Mouse (Mus musculus) hindbrain, embryonic 10.5 days (tissue): Measurements from ENCODE around the gene Fen1. TPM values are rescaled to one million over a fixed set of nuclear protein-coding genes. Genes with fewer than 3 reads are reported as not detected.

Experiments used
- polyA plus RNA-seq: library from polyadenylated mRNA; unstranded; fragments of >200 nt; fragmentation: Nextera tagmentation; extraction: Ambion mirVana; gene quantifications from 2 replicates; pipeline ENCODE4 v1.2.1, GENCODE M21; 2016

Fen1 gene
- polyA plus RNA-seq, 1 experiment from 2014 or later, result 135 TPM

Other genes with a start within 250 kb of the Fen1 start
- 1,451 and 1,593 TPM in 2 replicates for gene Fth1, start 223.6 kb downstream of the Fen1 start, polyA plus RNA-seq
- 1.8 TPM in 2 replicates for gene Best1, start 202.5 kb downstream of the Fen1 start, polyA plus RNA-seq
- gene Rab3il1, start 202.5 kb downstream of the Fen1 start, polyA plus RNA-seq, result 39.7 and 39.8 TPM in 2 replicates
- gene Fads3, start 162.6 kb downstream of the Fen1 start, polyA plus RNA-seq, result 6.7 and 8.1 TPM in 2 replicates
- gene Fads2, start 102.4 kb downstream of the Fen1 start, polyA plus RNA-seq, result 180 and 207 TPM in 2 replicates
- gene Fads1, start 21.3 kb downstream of the Fen1 start, polyA plus RNA-seq, result 162 and 170 TPM in 2 replicates
- 387 and 389 TPM in 2 replicates for gene Tmem258, start 155 bp downstream of the Fen1 start, polyA plus RNA-seq
- 2.1 and 2.7 TPM in 2 replicates for gene Myrf, start 36.6 kb upstream of the Fen1 start, polyA plus RNA-seq
- 2.1 and 3.4 TPM in 2 replicates for gene Dagla, start 100.7 kb upstream of the Fen1 start, polyA plus RNA-seq
- 0.98 and 1.5 TPM in 2 replicates for gene Syt7, start 184.9 kb upstream of the Fen1 start, polyA plus RNA-seq